Mouse (Mus musculus) liver, embryonic 16.5 days (tissue): Measurements from ENCODE around the gene Cbl. TPM values are rescaled to one million over a fixed set of nuclear protein-coding genes. Genes with fewer than 3 reads are reported as not detected.

Source experiments
- ATAC-seq: fragments of 200-750 bp; cut with Nextera tagmentation; 2 replicates; pipeline ENCODE4 v1.8.0; 2017; ENCODE audit warnings: low read depth, mild to moderate bottlenecking, moderate number of reproducible peaks, moderate library complexity
- H3K27ac ChIP-seq: fragments of 300-500 bp; sonication (generic); 2 replicates; pipeline ENCODE4 v1.5.1; 2014; ENCODE audit warnings: mild to moderate bottlenecking, low read length
- H3K27me3 ChIP-seq: fragments of 300-500 bp; sonication (generic); 2 replicates; pipeline ENCODE4 v1.6.1; 2014; ENCODE audit warnings: low read depth, low read length, mixed read lengths; ENCODE audit not compliant: control insufficient read depth, insufficient read depth
- H3K36me3 ChIP-seq: fragments of 300-500 bp; sonication (generic); 2 replicates; pipeline ENCODE4 v1.6.1; 2014; ENCODE audit warnings: mild to moderate bottlenecking; ENCODE audit not compliant: control insufficient read depth, insufficient read depth
- H3K4me1 ChIP-seq: fragments of 300-500 bp; sonication (generic); 2 replicates; pipeline ENCODE4 v1.6.1; 2014; ENCODE audit warnings: low read depth, low read length, mixed read lengths; ENCODE audit not compliant: control insufficient read depth
- H3K4me2 ChIP-seq: fragments of 300-500 bp; sonication (generic); 2 replicates; pipeline ENCODE4 v1.6.1; 2014; ENCODE audit warnings: low read depth, low read length, mixed read lengths
- H3K4me3 ChIP-seq: fragments of 300-500 bp; sonication (generic); 2 replicates; pipeline ENCODE4 v1.5.1; 2014; ENCODE audit warnings: low read depth, mild to moderate bottlenecking, low read length
- H3K9ac ChIP-seq: fragments of 300-500 bp; sonication (generic); 2 replicates; pipeline ENCODE4 v1.6.1; 2014; ENCODE audit warnings: low read depth, low read length
- H3K9me3 ChIP-seq: fragments of 300-500 bp; sonication (generic); replicated peaks from 2 replicates; pipeline ENCODE4 v1.6.1; 2016; ENCODE audit warnings: low read length; ENCODE audit not compliant: control insufficient read depth
- WGBS: fragments of 180-500 bp; shearing (Covaris S2); extraction: QIAGEN DNeasy Blood & Tissue Kit; methylation state at CpG from one replicate; pipeline ENCODE4 v1.1.7; 2014; ENCODE audit not compliant: insufficient replicate concordance; 5-methylcytosine and 5-hydroxymethylcytosine counted together
- polyA plus RNA-seq: library from polyadenylated mRNA; unstranded; fragments of >200 nt; fragmentation: Nextera tagmentation; extraction: Ambion mirVana; gene quantifications from 2 replicates; pipeline ENCODE4 v1.2.1, GENCODE M21; 2015

The Cbl gene
- polyA plus RNA-seq, 1 experiment from 2014 or later, result 5.0 TPM

DNA sequence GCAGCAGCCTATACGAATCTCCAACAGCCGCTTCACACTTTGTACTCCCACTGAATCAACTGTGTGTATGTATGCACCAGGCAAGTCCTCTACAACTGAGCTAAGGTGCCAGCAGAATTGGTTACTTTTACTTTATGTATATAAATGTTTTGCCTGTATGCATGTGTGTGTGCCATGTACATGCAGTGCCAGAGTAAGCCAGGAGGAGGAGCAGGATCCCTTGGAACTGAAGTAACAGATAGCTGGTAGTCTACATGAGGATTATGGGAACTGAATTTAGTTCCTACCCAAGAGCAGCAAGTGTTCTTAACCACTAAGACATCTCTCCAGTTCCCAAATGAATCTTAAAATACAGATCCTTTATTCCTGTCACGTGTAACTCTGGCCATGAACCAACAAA is 51.6 kb downstream of the Cbl start:
- no peaks in the 10 kb centered on the region; the same call in 1 of the 2 replicates for H3K36me3 ChIP-seq
- H3K9ac ChIP-seq, result no peak overlapping the region
- ATAC-seq, result no peak
- H3K27ac ChIP-seq, result no peak overlapping the region
- H3K4me2 ChIP-seq, result no peak overlapping the region
- no peak overlapping the region for H3K4me3 ChIP-seq
- H3K4me1 ChIP-seq, result peaks cover 3% of the 10 kb centered on the region
- 68% methylated on average over 3 of the region's 3 CpGs for WGBS
- no peaks in the 10 kb centered on the region for H3K27me3 ChIP-seq
- no peaks in the 10 kb centered on the region for H3K9me3 ChIP-seq

DNA sequence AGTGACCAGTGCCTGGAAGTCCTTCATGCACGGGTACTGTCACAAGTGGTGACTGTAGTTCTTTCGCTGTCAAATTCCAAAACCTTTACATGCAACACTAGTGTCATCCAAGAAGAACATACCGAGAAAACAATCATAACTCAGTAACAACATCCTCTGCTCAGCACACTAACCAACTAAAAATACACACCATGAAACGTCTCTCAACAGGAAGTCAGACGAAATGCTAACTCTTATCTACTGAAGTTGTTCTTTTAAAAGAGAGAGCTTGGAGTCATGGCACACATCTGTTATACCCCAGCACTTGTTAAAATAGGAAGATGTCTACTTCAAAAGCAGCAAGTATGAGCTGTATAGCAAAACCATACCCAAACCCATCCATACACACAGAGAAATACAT is 52.3 kb downstream of the Cbl start:
- H3K4me3 ChIP-seq, result no peak overlapping the region
- ATAC-seq, result no peak
- peaks cover 2% of the 10 kb centered on the region; the same call in 1 of the 2 replicates for H3K4me1 ChIP-seq
- no peak overlapping the region for H3K4me2 ChIP-seq
- H3K27ac ChIP-seq, result no peak overlapping the region
- H3K9ac ChIP-seq, result no peak overlapping the region
- WGBS, result 42% methylated on average over 5 of the region's 5 CpGs
- H3K36me3 ChIP-seq, result no peaks in the 10 kb centered on the region; the same call in 1 of the 2 replicates
- H3K9me3 ChIP-seq, result no peaks in the 10 kb centered on the region
- no peaks in the 10 kb centered on the region for H3K27me3 ChIP-seq

DNA sequence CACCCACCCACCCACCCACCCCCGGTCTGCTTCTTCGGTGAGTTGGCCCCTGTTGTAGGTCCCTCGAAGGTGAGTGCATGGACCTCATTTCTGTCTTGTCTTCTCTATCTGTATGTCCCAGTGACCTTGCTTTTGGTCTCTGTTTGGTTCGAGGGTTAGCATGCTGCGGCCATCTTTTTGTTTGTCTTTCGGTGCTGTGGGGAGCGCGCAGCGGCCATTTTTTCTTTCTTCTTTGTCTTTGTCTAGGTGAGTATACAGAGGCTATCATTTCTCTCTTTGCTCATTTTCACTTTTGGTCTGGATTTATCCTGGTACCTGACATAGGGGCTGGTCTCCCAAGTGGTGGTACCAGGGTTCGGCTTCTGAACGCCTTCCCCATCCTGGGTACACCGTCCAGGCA is 55.0 kb downstream of the Cbl start:
- 85% methylated on average over 12 of the region's 12 CpGs for WGBS
- peaks cover 2% of the 10 kb centered on the region; the same call in 1 of the 2 replicates for H3K4me1 ChIP-seq
- no peaks in the 10 kb centered on the region for H3K27me3 ChIP-seq
- no peak overlapping the region for H3K27ac ChIP-seq
- no peaks in the 10 kb centered on the region for H3K9me3 ChIP-seq
- no peak for ATAC-seq
- no peak overlapping the region for H3K4me2 ChIP-seq
- H3K4me3 ChIP-seq, result no peak overlapping the region
- no peaks in the 10 kb centered on the region; the same call in 1 of the 2 replicates for H3K36me3 ChIP-seq
- no peak overlapping the region for H3K9ac ChIP-seq

DNA sequence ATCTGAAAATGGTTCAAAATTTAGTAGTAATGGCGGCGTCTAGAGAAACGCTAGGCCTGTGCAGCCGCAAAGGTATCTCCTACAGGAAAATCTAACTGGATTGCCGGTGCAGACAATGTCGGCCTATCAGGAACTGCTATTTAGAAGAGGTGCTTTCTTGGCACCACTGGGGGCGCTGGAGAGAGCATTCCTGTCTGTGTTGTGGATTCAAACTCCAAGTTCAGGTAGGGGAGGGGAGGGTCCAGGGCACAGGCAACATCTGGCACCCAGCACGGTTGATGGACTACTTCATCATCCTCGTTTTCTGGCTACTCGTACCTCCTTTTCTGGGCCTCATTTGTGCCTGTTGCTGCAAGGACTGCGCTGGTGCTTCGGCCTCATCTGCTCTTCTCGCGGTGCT is 55.5 kb downstream of the Cbl start:
- Histone ChIP-seq H3K4me3 (no peak overlapping the region), H3K9me3 (no peaks in the 10 kb centered on the region), H3K27ac (no peak overlapping the region), H3K4me1 (peaks cover 2% of the 10 kb centered on the region; the same call in 1 of the 2 replicates), H3K9ac (no peak overlapping the region), H3K4me2 (no peak overlapping the region), H3K27me3 (no peaks in the 10 kb centered on the region), H3K36me3 (no peaks in the 10 kb centered on the region; the same call in 1 of the 2 replicates)
- 75% methylated on average over 14 of the region's 14 CpGs for WGBS
- no peak for ATAC-seq

DNA sequence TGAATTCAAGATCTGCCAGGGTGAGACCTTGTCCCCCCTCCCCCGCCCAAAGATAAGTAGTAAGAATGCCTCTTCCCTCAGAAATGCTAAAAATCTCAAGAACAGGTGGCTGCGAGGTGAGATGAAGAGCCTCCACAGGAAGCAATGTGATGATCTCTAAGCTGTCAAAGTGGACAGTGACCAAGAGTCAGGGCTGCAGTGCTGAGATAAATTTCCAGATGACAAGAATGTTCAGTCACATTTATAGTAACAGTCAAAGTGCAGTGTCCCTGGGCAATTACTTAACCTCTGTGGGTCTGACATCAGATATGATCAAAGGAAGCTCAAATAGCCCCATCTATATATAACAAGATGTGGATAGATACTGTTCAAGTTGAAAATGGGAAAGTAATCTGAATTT is 56.4 kb downstream of the Cbl start:
- no peak for ATAC-seq
- WGBS, result 33% methylated on average over 2 of the region's 2 CpGs
- Histone ChIP-seq H3K4me1 (peaks cover 2% of the 10 kb centered on the region; the same call in 1 of the 2 replicates), H3K9me3 (no peaks in the 10 kb centered on the region), H3K36me3 (peaks cover 3% of the 10 kb centered on the region), H3K4me2 (no peak overlapping the region), H3K27me3 (no peaks in the 10 kb centered on the region), H3K9ac (no peak overlapping the region), H3K4me3 (no peak overlapping the region), H3K27ac (no peak overlapping the region)

DNA sequence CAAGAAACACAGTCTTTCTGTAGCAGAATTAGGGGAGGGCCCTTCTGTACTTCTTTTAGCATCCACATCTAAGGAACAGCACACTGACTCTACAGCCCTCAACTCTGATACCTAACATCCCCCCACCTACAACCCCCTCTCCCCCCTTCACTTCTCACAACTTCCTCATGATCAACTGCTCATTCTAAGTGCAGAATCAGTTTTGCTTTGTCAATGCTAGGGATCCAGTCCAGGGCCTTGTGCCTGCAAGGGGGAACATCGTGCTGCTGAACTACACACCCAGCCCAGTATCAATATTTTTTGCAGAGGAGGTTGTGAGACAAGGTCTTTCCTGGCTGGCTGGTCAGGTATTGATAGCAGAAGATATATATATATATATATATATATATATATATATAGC is 57.9 kb downstream of the Cbl start:
- no peaks in the 10 kb centered on the region for H3K27me3 ChIP-seq
- H3K9ac ChIP-seq, result no peak overlapping the region
- H3K9me3 ChIP-seq, result no peaks in the 10 kb centered on the region
- H3K4me3 ChIP-seq, result no peak overlapping the region
- H3K4me1 ChIP-seq, result peaks cover 2% of the 10 kb centered on the region; the same call in 1 of the 2 replicates
- WGBS, result 19% methylated on average over 1 of the region's 1 CpGs
- H3K4me2 ChIP-seq, result no peak overlapping the region
- peaks cover 3% of the 10 kb centered on the region for H3K36me3 ChIP-seq
- no peak for ATAC-seq
- no peak overlapping the region for H3K27ac ChIP-seq

DNA sequence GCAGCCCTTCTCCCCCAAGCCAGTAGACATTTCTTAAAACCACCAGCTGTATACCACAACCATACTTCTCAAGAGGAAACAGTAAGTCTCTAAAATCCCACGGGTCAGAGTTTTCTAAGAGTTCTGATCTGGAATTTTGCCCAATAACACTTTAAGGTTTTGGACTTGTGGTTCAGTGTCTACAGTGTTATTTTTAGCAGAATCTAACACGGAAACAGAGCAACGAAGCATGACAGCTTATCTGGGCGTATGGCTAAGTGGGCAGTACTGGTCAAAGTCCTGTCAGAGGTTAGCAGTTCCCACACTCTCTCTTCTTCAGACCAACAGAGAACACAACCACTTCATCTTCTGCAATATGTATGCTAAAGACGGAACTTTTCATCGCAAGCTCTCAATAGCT is 58.3 kb downstream of the Cbl start:
- Histone ChIP-seq H3K27me3 (no peaks in the 10 kb centered on the region), H3K36me3 (peaks cover 3% of the 10 kb centered on the region), H3K9ac (no peak overlapping the region), H3K27ac (no peak overlapping the region), H3K4me3 (no peak overlapping the region), H3K4me1 (peaks cover 2% of the 10 kb centered on the region; the same call in 1 of the 2 replicates), H3K9me3 (no peaks in the 10 kb centered on the region), H3K4me2 (no peak overlapping the region)
- 21% methylated on average over 6 of the region's 6 CpGs for WGBS
- ATAC-seq, result no peak

DNA sequence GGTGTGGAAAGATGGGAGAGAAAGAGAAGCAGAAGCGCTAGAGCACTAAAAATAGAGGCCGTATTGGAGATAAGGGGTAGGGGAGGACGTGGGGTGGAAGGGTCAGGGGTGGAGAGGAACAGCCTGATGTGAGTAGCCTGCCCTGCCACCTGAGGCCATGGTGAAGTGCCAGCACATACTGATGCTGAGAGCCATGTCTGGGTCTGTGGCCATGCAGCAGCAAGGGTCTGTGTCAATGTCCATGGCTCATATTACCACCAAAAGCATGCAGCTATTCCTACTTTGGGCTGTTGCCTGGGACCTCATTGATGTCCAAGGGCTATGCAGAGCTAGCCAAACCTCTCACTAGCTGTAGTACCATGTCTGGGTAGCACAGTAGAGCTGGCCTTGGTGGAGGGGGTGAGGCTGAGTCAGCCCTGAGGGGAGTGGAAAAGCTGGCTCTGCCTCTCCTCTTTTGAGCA is 63.1 kb downstream of the Cbl start:
- ATAC-seq, result no peak
- Histone ChIP-seq H3K4me3 (no peak overlapping the region), H3K27ac (no peak overlapping the region), H3K36me3 (peaks cover 5% of the 10 kb centered on the region), H3K9ac (no peak overlapping the region), H3K27me3 (no peaks in the 10 kb centered on the region), H3K4me2 (no peak overlapping the region), H3K4me1 (peaks cover 5% of the 10 kb centered on the region), H3K9me3 (no peaks in the 10 kb centered on the region)
- WGBS, result 50% methylated on average over 3 of the region's 3 CpGs

DNA sequence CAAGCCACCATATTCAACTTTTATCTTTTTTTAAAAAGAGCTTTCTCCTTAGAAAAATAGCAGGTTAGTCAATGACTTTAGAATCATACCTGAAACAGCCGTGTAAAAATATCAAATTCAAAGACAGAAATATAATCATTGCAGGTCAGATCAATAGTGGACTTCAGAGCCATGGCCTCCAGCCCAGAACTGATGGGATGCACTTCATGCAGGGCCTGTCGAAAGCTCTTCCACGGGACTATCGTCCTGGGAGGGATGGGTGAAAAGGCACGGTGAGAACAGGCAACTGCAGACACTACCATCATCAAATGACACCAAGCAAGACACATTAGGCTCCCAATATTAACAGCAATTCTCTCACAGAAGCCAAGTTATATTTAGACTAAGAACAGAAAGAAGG is 64.9 kb downstream of the Cbl start:
- Histone ChIP-seq H3K9me3 (no peaks in the 10 kb centered on the region), H3K27ac (no peak overlapping the region; the same call in 1 of the 2 replicates), H3K36me3 (peaks cover 10% of the 10 kb centered on the region), H3K4me1 (peaks cover 5% of the 10 kb centered on the region), H3K9ac (no peak overlapping the region), H3K4me2 (no peak overlapping the region), H3K4me3 (no peak overlapping the region), H3K27me3 (no peaks in the 10 kb centered on the region)
- WGBS, result 53% methylated on average over 5 of the region's 5 CpGs
- ATAC-seq, result peak; percentile 58; the same call in 1 of the 2 replicates
